Mouse (Mus musculus): ENCODE results near the gene Olfr204. TPM values are rescaled to one million over a fixed set of nuclear protein-coding genes. Genes with fewer than 3 reads are reported as not detected.
"Not testable (repeated sequence)": the region's sequence is repeated elsewhere in the genome, so short reads cannot be mapped to it uniquely, and the experiment has no call there.

Gene Olfr204
- total RNA-seq (2017) = not detected in 2 replicates

DNA sequence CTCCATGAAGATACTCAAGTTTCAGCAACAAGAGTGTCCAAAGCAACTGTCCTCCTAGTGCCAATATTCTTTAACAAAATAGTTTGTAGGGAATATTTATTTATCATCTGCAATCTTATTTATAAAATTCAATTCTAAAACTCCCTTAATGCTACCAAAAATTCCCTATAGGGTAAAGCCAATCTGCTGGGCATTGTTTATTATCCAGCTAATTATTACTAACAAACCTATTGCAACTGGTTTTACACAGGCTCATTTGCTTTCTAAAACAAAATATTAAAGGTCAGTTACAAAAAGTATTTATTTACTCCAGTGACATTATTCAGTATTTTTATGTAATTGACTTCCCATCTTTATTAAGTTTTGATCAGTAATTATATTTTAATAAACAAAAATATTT lies at the start of gene Olfr204:
Gene Olfr204 (minus strand): TSS at position 101 of the 400 bp plus-strand sequence.
- no peak for ATAC-seq (replicated peaks; ENCODE audit: low read depth, poor library complexity, severe bottlenecking)

GRCm38 (mm10) chr16:59363893-59364292 lies 45.8 kb upstream of the Olfr204 start, which contains the start of gene Olfr209:
TSS of gene Olfr209 (minus strand) at chr16:59363993.
- ATAC-seq (replicated peaks; ENCODE audit: low read depth, poor library complexity, severe bottlenecking) = no peak

DNA sequence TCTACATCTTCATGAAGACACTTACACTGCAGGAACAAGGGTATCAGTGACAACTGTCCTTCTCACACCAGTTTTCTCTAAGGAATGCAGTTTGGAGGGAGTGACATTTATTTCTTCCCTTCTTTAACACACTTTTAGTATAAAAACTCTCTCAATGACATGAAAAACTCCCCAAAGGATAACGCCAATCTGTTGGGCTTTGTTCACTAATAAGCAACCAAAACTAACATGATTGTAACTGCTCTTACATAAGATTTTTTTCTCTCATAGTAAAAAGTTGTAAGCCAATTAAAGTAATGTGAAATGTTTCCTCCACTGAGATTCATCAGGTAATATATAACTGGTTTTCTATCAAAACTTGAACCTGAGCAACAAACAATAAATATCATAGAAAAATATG lies 31.1 kb upstream of the Olfr204 start, which contains the start of gene Olfr206:
Gene Olfr206 (minus strand): TSS at position 101 of the 400 bp plus-strand sequence.
- no peak for ATAC-seq (replicated peaks; ENCODE audit: low read depth, poor library complexity, severe bottlenecking)

- no peak for ATAC-seq (replicated peaks; ENCODE audit: low read depth, poor library complexity, severe bottlenecking)
Observed at GRCm38 (mm10) chr16:59331038-59331437, 13.0 kb upstream of the Olfr204 start, which contains the start of gene Olfr205. TSS of gene Olfr205 (minus strand) at chr16:59331138.

GRCm38 (mm10) chr16:59323262-59323661 lies 5.2 kb upstream of the Olfr204 start:
- ATAC-seq (replicated peaks; ENCODE audit: low read depth, poor library complexity, severe bottlenecking) = not testable (repeated sequence)

DNA sequence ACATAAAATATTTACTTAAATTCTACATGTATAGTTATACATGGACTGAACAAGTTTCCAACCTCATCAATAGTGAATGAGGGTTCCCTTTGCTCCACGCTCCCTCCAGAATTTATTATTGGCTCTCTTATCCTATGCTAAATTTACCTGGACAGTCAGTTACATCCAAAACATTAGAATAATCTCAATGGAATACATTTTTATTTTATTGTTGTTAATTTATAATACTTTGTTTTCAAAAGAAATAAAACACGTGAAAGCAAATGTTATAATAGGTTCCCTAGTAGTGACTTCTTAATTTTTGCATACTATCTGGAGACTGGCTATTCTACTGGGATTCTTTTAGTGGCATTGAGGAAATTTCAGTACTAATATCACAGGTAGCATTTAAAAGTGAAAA lies 19.5 kb downstream of the Olfr204 start, which contains the start of gene Olfr203:
Gene Olfr203 (plus strand): TSS at position 301 of the 400 bp plus-strand sequence.
- ATAC-seq (replicated peaks; ENCODE audit: low read depth, poor library complexity, severe bottlenecking) = no peak

DNA sequence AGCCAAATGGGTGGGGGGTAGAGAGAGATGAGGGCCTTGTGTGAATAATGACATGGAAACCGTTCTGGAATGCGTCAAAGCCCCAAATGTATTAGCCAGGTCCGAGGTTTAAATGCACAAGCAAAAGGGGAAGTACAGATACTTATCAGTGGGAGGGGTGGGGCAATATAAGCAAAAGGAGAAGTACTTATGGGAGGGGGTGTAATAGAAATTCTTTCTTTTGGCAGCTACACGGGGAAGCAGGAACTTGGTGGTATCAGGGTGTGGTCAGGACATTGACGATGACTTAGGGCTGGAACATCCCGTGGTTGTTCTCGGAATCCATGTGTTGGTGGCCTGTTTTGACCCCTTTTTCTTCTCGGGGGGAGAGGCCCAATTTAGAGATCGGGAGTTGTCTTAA lies 30.5 kb downstream of the Olfr204 start:
- not testable (repeated sequence) for ATAC-seq (replicated peaks; ENCODE audit: low read depth, poor library complexity, severe bottlenecking)

DNA sequence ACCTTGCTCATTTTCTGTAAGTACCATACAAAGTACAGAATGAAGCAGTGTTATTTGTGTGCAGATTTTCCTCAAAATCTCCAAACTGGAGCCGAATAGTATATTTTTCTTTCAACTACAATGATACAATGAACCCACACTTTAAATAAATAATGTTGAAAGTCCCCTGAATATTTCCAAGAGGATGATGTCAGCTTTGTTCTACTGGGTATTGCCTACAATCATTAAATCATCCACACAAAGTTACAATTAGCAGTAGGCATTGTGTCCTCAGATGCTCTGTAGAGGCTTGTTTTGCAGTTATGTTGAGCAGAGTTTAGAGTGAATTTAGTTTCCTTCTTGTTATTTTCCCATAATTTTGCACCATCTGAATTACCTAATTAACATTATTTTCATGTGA lies 31.4 kb downstream of the Olfr204 start, which contains the start of gene Olfr202:
Gene Olfr202 (minus strand): TSS at position 101 of the 400 bp plus-strand sequence.
- no peak for ATAC-seq (replicated peaks; ENCODE audit: low read depth, poor library complexity, severe bottlenecking)

DNA sequence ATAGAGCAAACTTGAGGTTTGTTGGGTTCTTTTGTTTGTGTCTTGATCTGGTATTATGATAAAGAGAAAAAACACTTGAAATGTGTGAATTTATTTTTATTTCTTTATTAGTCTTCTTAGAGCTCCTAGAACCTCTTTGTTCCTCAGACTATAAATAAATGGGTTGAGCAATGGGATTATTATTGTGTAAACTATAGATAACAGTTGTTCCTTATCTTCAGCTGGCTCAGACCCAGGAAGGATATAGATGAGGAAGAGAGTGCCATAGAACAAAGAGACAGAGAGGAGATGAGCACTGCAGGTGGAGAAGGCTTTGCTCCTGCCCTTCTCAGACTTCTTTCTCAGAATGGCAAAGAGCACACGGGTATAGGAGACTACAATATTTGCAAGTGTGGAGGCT lies 34.6 kb downstream of the Olfr204 start:
- ATAC-seq (replicated peaks; ENCODE audit: low read depth, poor library complexity, severe bottlenecking) = no peak

- no peak for ATAC-seq (replicated peaks; ENCODE audit: low read depth, poor library complexity, severe bottlenecking)
Observed at GRCm38 (mm10) chr16:59280542-59280941, 37.5 kb downstream of the Olfr204 start.

- not testable (repeated sequence) for ATAC-seq (replicated peaks; ENCODE audit: low read depth, poor library complexity, severe bottlenecking)
Observed at GRCm38 (mm10) chr16:59272532-59272931, 45.5 kb downstream of the Olfr204 start, which contains the start of gene Olfr201. TSS of gene Olfr201 (minus strand) at chr16:59272632.

GRCm38 (mm10) chr16:59269097-59269496 lies 49.0 kb downstream of the Olfr204 start:
- ATAC-seq (replicated peaks; ENCODE audit: low read depth, poor library complexity, severe bottlenecking) = not testable (repeated sequence)

Other genes starting within 250 kb of the Olfr204 start
- gene Olfr190, start 240.2 kb downstream of the Olfr204 start, total RNA-seq (2017) = not detected in 2 replicates
- not detected in 2 replicates for gene Olfr191, start 228.4 kb downstream of the Olfr204 start, total RNA-seq (2017)
- gene Olfr193, start 206.4 kb downstream of the Olfr204 start, total RNA-seq (2017) = not detected in 2 replicates
- gene Olfr194, start 197.2 kb downstream of the Olfr204 start, total RNA-seq (2017) = not detected in 2 replicates
- gene Olfr195, start 171.2 kb downstream of the Olfr204 start, total RNA-seq (2017) = not detected in 2 replicates
- not detected in 2 replicates for gene Olfr196, start 147.8 kb downstream of the Olfr204 start, total RNA-seq (2017)
- gene Olfr198, start 114.7 kb downstream of the Olfr204 start, total RNA-seq (2017) = not detected in 2 replicates
- not detected in 2 replicates for gene Olfr199, start 98.5 kb downstream of the Olfr204 start, total RNA-seq (2017)
- not detected in 2 replicates for gene Olfr201, start 45.6 kb downstream of the Olfr204 start, total RNA-seq (2017)
- gene Olfr202, start 31.5 kb downstream of the Olfr204 start, total RNA-seq (2017) = not detected in 2 replicates
- not detected in 2 replicates for gene Olfr203, start 19.4 kb downstream of the Olfr204 start, total RNA-seq (2017)
- gene Olfr205, start 12.9 kb upstream of the Olfr204 start, total RNA-seq (2017) = not detected in 2 replicates
- not detected in 2 replicates for gene Olfr206, start 31.0 kb upstream of the Olfr204 start, total RNA-seq (2017)
- not detected in 2 replicates for gene Olfr209, start 45.7 kb upstream of the Olfr204 start, total RNA-seq (2017)
- gene Gabrr3, start 89.1 kb upstream of the Olfr204 start, total RNA-seq (2017) = not detected in 2 replicates
- gene Riox2, start 153.5 kb upstream of the Olfr204 start, total RNA-seq (2017) = 69.3 and 69.6 TPM in 2 replicates

Data from common myeloid progenitor, adult 5-6 weeks (primary cell).